Mouse (Mus musculus) stomach, embryonic 14.5 days (tissue): Measurements from ENCODE around the gene Hoxb5. TPM values are rescaled to one million over a fixed set of nuclear protein-coding genes. Genes with fewer than 3 reads are reported as not detected.

Experiments used
- ATAC-seq: fragments of 200-750 bp; cut with Nextera tagmentation; 2 replicates; pipeline ENCODE4 v1.8.0; 2017; ENCODE audit warnings: low read depth, moderate TSS enrichment; ENCODE audit not compliant: insufficient number of reproducible peaks, insufficient read depth, low FRiP score
- H3K27ac ChIP-seq: fragments of 300-500 bp; sonication (generic); 2 replicates; pipeline ENCODE4 v1.5.1; 2014; ENCODE audit warnings: mild to moderate bottlenecking, low read length, moderate library complexity, mixed read lengths
- H3K27me3 ChIP-seq: fragments of 300-500 bp; sonication (generic); 2 replicates; pipeline ENCODE4 v1.6.1; 2014; ENCODE audit warnings: low read length, control low read depth, mixed read lengths; ENCODE audit not compliant: control insufficient read depth, insufficient read depth
- H3K36me3 ChIP-seq: fragments of 300-500 bp; sonication (generic); 2 replicates; pipeline ENCODE4 v1.6.1; 2014; ENCODE audit warnings: mild to moderate bottlenecking, control low read depth, low read length, moderate library complexity, mixed read lengths; ENCODE audit not compliant: control insufficient read depth, insufficient read depth
- H3K4me1 ChIP-seq: fragments of 300-500 bp; sonication (generic); 2 replicates; pipeline ENCODE4 v1.6.1; 2014; ENCODE audit warnings: low read length, control low read depth, mixed read lengths; ENCODE audit not compliant: control insufficient read depth, insufficient read depth
- H3K4me2 ChIP-seq: fragments of 300-500 bp; sonication (generic); replicated peaks from 2 replicates; pipeline ENCODE4 v1.6.1; 2014; ENCODE audit warnings: low read depth, low read length, control low read depth
- H3K4me3 ChIP-seq: fragments of 300-500 bp; sonication (generic); 2 replicates; pipeline ENCODE4 v1.5.1; 2014; ENCODE audit warnings: low read depth, low read length, control low read depth
- H3K9ac ChIP-seq: fragments of 300-500 bp; sonication (generic); replicated peaks from 2 replicates; pipeline ENCODE4 v1.6.1; 2014; ENCODE audit warnings: low read depth, mild to moderate bottlenecking, control low read depth, low read length, moderate library complexity, mixed read lengths
- H3K9me3 ChIP-seq: fragments of 300-500 bp; sonication (generic); 2 replicates; pipeline ENCODE4 v1.6.1; 2016; ENCODE audit warnings: low read depth, low read length, control low read depth; ENCODE audit not compliant: control insufficient read depth
- WGBS: fragments of 180-500 bp; shearing (Covaris S2); extraction: QIAGEN DNeasy Blood & Tissue Kit; methylation state at CpG from one replicate; pipeline ENCODE4 v1.1.7; 2014; 5-methylcytosine and 5-hydroxymethylcytosine counted together
- polyA plus RNA-seq: library from polyadenylated mRNA; unstranded; fragments of >200 nt; fragmentation: Nextera tagmentation; extraction: Ambion mirVana; gene quantifications from 2 replicates; pipeline ENCODE4 v1.2.1, GENCODE M21; 2014

Gene Hoxb5
- polyA plus RNA-seq, 1 experiment from 2014 or later: 23.3 TPM

- H3K27ac ChIP-seq: peak overlapping the region; percentile 100
- H3K9ac ChIP-seq: peak overlapping the region; percentile 25; the same call in 1 of the 2 replicates
- peak overlapping the region; percentile 66 for H3K4me2 ChIP-seq
- no peaks in the 10 kb centered on the region; the same call in 1 of the 2 replicates for H3K36me3 ChIP-seq
- peaks cover 66% of the 10 kb centered on the region for H3K4me1 ChIP-seq
- H3K9me3 ChIP-seq: no peaks in the 10 kb centered on the region
- no peak for ATAC-seq
- 23% methylated on average over 6 of the region's 6 CpGs for WGBS
- H3K27me3 ChIP-seq: no peaks in the 10 kb centered on the region
- H3K4me3 ChIP-seq: 0 out of 2 replicates have a peak overlapping the region, but pooled peaks have one; percentile 4
Observed at GRCm38 (mm10) chr11:96337026-96337425, 33.9 kb downstream of the Hoxb5 start.

GRCm38 (mm10) chr11:96338957-96339855 is 36.1 kb downstream of the Hoxb5 start:
- Histone ChIP-seq H3K4me2 (peak overlapping the region; percentile 78), H3K9me3 (no peaks in the 10 kb centered on the region), H3K4me3 (peak overlapping the region; percentile 35), H3K9ac (peak overlapping the region; percentile 28; the same call in 1 of the 2 replicates), H3K36me3 (no peaks in the 10 kb centered on the region; the same call in 1 of the 2 replicates), H3K4me1 (peaks cover 61% of the 10 kb centered on the region), H3K27ac (peak overlapping the region; percentile 100), H3K27me3 (no peaks in the 10 kb centered on the region)
- no peak for ATAC-seq
- WGBS: 33% methylated on average over 7 of the region's 7 CpGs

GRCm38 (mm10) chr11:96340698-96341365 is 37.7 kb downstream of the Hoxb5 start:
- ATAC-seq: peak; percentile 71
- Histone ChIP-seq H3K27ac (peak overlapping the region; percentile 100), H3K4me1 (peaks cover 54% of the 10 kb centered on the region), H3K4me3 (peak overlapping the region; percentile 35), H3K4me2 (peak overlapping the region; percentile 78), H3K9me3 (no peaks in the 10 kb centered on the region), H3K36me3 (peaks cover 3% of the 10 kb centered on the region), H3K9ac (peak overlapping the region; percentile 51), H3K27me3 (0 out of 2 replicates have a peak, but pooled peaks cover 3% of the 10 kb centered on the region)
- WGBS: 2% methylated on average over 36 of the region's 36 CpGs

- Histone ChIP-seq H3K4me1 (peaks cover 53% of the 10 kb centered on the region), H3K4me3 (peak overlapping the region; percentile 35), H3K27me3 (0 out of 2 replicates have a peak, but pooled peaks cover 3% of the 10 kb centered on the region), H3K4me2 (peak overlapping the region; percentile 78), H3K36me3 (peaks cover 8% of the 10 kb centered on the region), H3K9ac (peak overlapping the region; percentile 51), H3K27ac (peak overlapping the region; percentile 100), H3K9me3 (no peaks in the 10 kb centered on the region)
- 2% methylated on average over 40 of the region's 40 CpGs for WGBS
- ATAC-seq: no peak
Observed at GRCm38 (mm10) chr11:96341701-96342575, 38.8 kb downstream of the Hoxb5 start.

GRCm38 (mm10) chr11:96342576-96342930 is 39.4 kb downstream of the Hoxb5 start:
- ATAC-seq: no peak
- H3K27ac ChIP-seq: peak overlapping the region; percentile 100
- H3K4me1 ChIP-seq: peaks cover 46% of the 10 kb centered on the region
- peaks cover 8% of the 10 kb centered on the region for H3K36me3 ChIP-seq
- peak overlapping the region; percentile 51 for H3K9ac ChIP-seq
- 0 out of 2 replicates have a peak, but pooled peaks cover 3% of the 10 kb centered on the region for H3K27me3 ChIP-seq
- H3K4me2 ChIP-seq: peak overlapping the region; percentile 78
- WGBS: 11% methylated on average over 4 of the region's 4 CpGs
- H3K9me3 ChIP-seq: no peaks in the 10 kb centered on the region
- peak overlapping the region; percentile 35 for H3K4me3 ChIP-seq

- Histone ChIP-seq H3K4me1 (peaks cover 45% of the 10 kb centered on the region), H3K9me3 (no peaks in the 10 kb centered on the region), H3K27ac (peak overlapping the region; percentile 100), H3K4me3 (peak overlapping the region; percentile 35; the same call in 1 of the 2 replicates), H3K27me3 (0 out of 2 replicates have a peak, but pooled peaks cover 3% of the 10 kb centered on the region), H3K4me2 (peak overlapping the region; percentile 78), H3K36me3 (peaks cover 8% of the 10 kb centered on the region; the same call in 1 of the 2 replicates), H3K9ac (peak overlapping the region; percentile 51)
- 30% methylated on average over 2 of the region's 2 CpGs for WGBS
- no peak for ATAC-seq
Observed at GRCm38 (mm10) chr11:96343206-96343745, 40.1 kb downstream of the Hoxb5 start.

- peak overlapping the region; percentile 20; the same call in 1 of the 2 replicates for H3K4me3 ChIP-seq
- no peak for ATAC-seq
- H3K27me3 ChIP-seq: 0 out of 2 replicates have a peak, but pooled peaks cover 3% of the 10 kb centered on the region
- H3K27ac ChIP-seq: peak overlapping the region; percentile 100
- no peaks in the 10 kb centered on the region for H3K9me3 ChIP-seq
- WGBS: 16% methylated on average over 40 of the region's 40 CpGs
- peak overlapping the region; percentile 51 for H3K9ac ChIP-seq
- H3K4me1 ChIP-seq: peaks cover 46% of the 10 kb centered on the region
- peak overlapping the region; percentile 78 for H3K4me2 ChIP-seq
- H3K36me3 ChIP-seq: peaks cover 8% of the 10 kb centered on the region; the same call in 1 of the 2 replicates
Observed at GRCm38 (mm10) chr11:96344061-96344877, 41.1 kb downstream of the Hoxb5 start.
